In the genomic region with DNA sequence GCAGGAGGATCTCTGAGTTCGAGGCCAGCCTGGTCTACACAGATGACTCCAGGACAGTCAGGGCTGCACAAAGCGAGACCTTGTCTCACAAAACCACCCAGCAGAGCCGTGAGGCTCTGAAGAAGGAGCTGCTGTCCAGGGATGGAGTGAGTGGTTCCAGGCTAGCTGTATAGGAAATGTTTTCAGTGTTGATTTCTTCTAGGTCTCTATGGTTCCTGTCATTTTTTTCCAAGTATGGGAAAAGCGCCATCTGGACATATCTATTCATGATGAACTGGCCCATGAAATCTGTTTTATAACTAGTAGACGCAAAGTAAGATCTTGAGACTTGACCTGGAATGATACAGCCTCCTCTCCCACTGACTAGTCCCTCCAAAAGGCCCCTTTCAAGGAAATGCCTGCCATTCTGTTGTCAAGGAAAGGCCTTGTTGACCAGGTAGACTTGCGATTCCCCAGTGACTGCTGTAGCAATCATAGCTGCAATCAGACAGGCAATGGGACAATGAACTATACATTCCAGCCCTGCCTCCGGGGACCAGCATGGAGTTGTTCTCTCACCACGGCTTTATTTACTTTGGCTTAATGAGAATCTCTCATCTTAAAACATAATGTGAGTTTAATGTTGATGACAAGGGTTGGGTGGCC, we compare ENCODE assay signal across 12 mouse cellular contexts. TPM values are rescaled to one million over a fixed set of nuclear protein-coding genes. Genes with fewer than 3 reads are reported as not detected.
DNase-seq lines count a peak whose midpoint lies in the region; ATAC-seq lines count a peak whose summit lies in the region.
"Had no signal": no experiment of that assay in that cellular context is flagged by ENCODE, and none has a peak within 500 bp of the region (broad histone marks: within the 10 kb centered on the region; RNA-seq: fewer than 3 reads in every experiment).

No protein-coding gene starts in this region.

- H3K9me3 ChIP-seq in heart, embryonic 15.5 days (replicated peaks): no peaks in the 10 kb centered on the region
- no peaks in the 10 kb centered on the region for H3K9me3 ChIP-seq in lung, embryonic 15.5 days
- H3K9me3 ChIP-seq: liver, embryonic 15.5 days; midbrain, embryonic 15.5 days had no signal

- H3K27me3 ChIP-seq in heart, embryonic 15.5 days: no peaks in the 10 kb centered on the region
- no peaks in the 10 kb centered on the region for H3K27me3 ChIP-seq in lung, embryonic 15.5 days
- H3K27me3 ChIP-seq: midbrain, embryonic 15.5 days had no signal

- H3K27ac ChIP-seq in heart, embryonic 15.5 days: peak overlapping the region; percentile 68
- peak overlapping the region; percentile 91 for H3K27ac ChIP-seq in lung, embryonic 15.5 days
- H3K27ac ChIP-seq: left cerebral cortex, adult 2 months; liver, embryonic 15.5 days; midbrain, embryonic 15.5 days had no signal

- H3K4me3 ChIP-seq in heart, embryonic 15.5 days: no peak overlapping the region
- no peak overlapping the region for H3K4me3 ChIP-seq in lung, embryonic 15.5 days
- H3K4me3 ChIP-seq: left cerebral cortex, adult 2 months; liver, embryonic 15.5 days; midbrain, embryonic 15.5 days had no signal

- no peaks in the 10 kb centered on the region for H3K36me3 ChIP-seq in heart, embryonic 15.5 days
- H3K36me3 ChIP-seq in lung, embryonic 15.5 days: no peaks in the 10 kb centered on the region
- H3K36me3 ChIP-seq: liver, embryonic 15.5 days; midbrain, embryonic 15.5 days had no signal

- H3K4me1 ChIP-seq in heart, embryonic 15.5 days (replicated peaks): peaks cover 24% of the 10 kb centered on the region
- H3K4me1 ChIP-seq in lung, embryonic 15.5 days: peaks cover 27% of the 10 kb centered on the region
- H3K4me1 ChIP-seq: liver, embryonic 15.5 days; midbrain, embryonic 15.5 days had no signal

- intact Hi-C loops in heart, postnatal 10 days (cut with DNase I): no loop called here

- H3K4me2 ChIP-seq in heart, embryonic 15.5 days: no peak overlapping the region
- H3K4me2 ChIP-seq in lung, embryonic 15.5 days: no peak overlapping the region
- H3K4me2 ChIP-seq: liver, embryonic 15.5 days; midbrain, embryonic 15.5 days had no signal

- ATAC-seq in heart, embryonic 15.5 days (replicated peaks; ENCODE audit: insufficient number of reproducible peaks, insufficient read depth, low FRiP score, low read depth): 0 out of 2 replicates have a peak, but pooled peaks have one; percentile 12
- ATAC-seq in lung, embryonic 15.5 days (ENCODE audit: borderline replicate concordance, extremely low read depth, low FRiP score, low TSS enrichment): peak; percentile 47
- ATAC-seq: midbrain, embryonic 15.5 days had no signal

- H3K9ac ChIP-seq in heart, embryonic 15.5 days: no peak overlapping the region
- no peak overlapping the region for H3K9ac ChIP-seq in lung, embryonic 15.5 days
- H3K9ac ChIP-seq: liver, embryonic 15.5 days; midbrain, embryonic 15.5 days had no signal

- 59% methylated on average over 8 of the region's 8 CpGs for WGBS in heart, embryonic 15.5 days
- 40% methylated on average over 8 of the region's 8 CpGs for WGBS in lung, embryonic 15.5 days

- no peak for DNase-seq in heart, postnatal 10 days
- DNase-seq in lung, postnatal 36 days: no peak
- DNase-seq in heart, postnatal 4 days: peak; percentile 11
- peak; percentile 23 for DNase-seq in mesoderm, embryonic 11.5 days (ENCODE audit: low read depth, low spot score)
- DNase-seq in spleen, postnatal 14 days (ENCODE audit: low spot score in 2 of 2): no peak
- DNase-seq: cerebellum, adult 18-20 months; right cerebral cortex, postnatal 25 days had no signal

RNA-seq across cellular contexts. Expression of a gene that starts 28.8 kb away (rescaled TPM):
- polyA plus RNA-seq in heart, embryonic 15.5 days (2015; fragmentation: Nextera tagmentation; extraction: Ambion mirVana): 3.7 and 4.5 TPM in 2 replicates
- 1 to 10 TPM; 5.4 to 5.9 TPM for total RNA-seq in heart, postnatal 10 days (2021)
- 9.5 and 9.8 TPM in 2 replicates for polyA plus RNA-seq in lung, embryonic 15.5 days (2015; fragmentation: Nextera tagmentation; extraction: Ambion mirVana)
- total RNA-seq in heart, postnatal 4 days (2021): 1 to 10 TPM; 6.9 to 7.0 TPM

RNA-seq across cellular contexts. Expression of a gene that starts 50.8 kb away (rescaled TPM):
- 19.1 and 21.3 TPM in 2 replicates for polyA plus RNA-seq in heart, embryonic 15.5 days (2015; fragmentation: Nextera tagmentation; extraction: Ambion mirVana)
- 10 to 100 TPM; 13.3 to 13.8 TPM for total RNA-seq in heart, postnatal 10 days (2021)
- 25.9 and 31.3 TPM in 2 replicates for polyA plus RNA-seq in lung, embryonic 15.5 days (2015; fragmentation: Nextera tagmentation; extraction: Ambion mirVana)
- 10 to 100 TPM; 12.4 to 16.9 TPM for total RNA-seq in heart, postnatal 4 days (2021)

Comparison
In these comparisons a context has a peak if more than half of its experiments do, and no peak if none do; other contexts are left out.
1. DNase-seq: peak in heart, postnatal 4 days (single experiment) and mesoderm, embryonic 11.5 days (single experiment); none in heart, postnatal 10 days (0 of 2), lung, postnatal 36 days (single experiment) and spleen, postnatal 14 days (0 of 2).